ENCODE assay signal across 22 mouse cellular contexts in genomic region chr13:118642585-118642984, GRCm38 (mm10). TPM values are rescaled to one million over a fixed set of nuclear protein-coding genes. Genes with fewer than 3 reads are reported as not detected.
"Had no signal": no experiment of that assay in that cellular context is flagged by ENCODE, and none has a peak within 500 bp of the region (broad histone marks: within the 10 kb centered on the region; RNA-seq: fewer than 3 reads in every experiment).

No protein-coding gene starts in this region.

- H3K27me3 ChIP-seq: forebrain, embryonic 15.5 days; hindbrain, embryonic 13.5 days; hindbrain, embryonic 15.5 days; limb, embryonic 13.5 days; limb, embryonic 15.5 days; liver, embryonic 12.5 days had no signal

- H3K36me3 ChIP-seq: forebrain, embryonic 15.5 days; hindbrain, embryonic 13.5 days; hindbrain, embryonic 15.5 days; limb, embryonic 13.5 days; limb, embryonic 15.5 days; liver, embryonic 12.5 days had no signal

- H3K9me3 ChIP-seq: forebrain, embryonic 15.5 days; hindbrain, embryonic 13.5 days; hindbrain, embryonic 15.5 days; limb, embryonic 13.5 days; limb, embryonic 15.5 days; liver, embryonic 12.5 days had no signal

- ATAC-seq: forebrain, embryonic 15.5 days; forebrain, postnatal 0 days; hindbrain, postnatal 0 days; intestine, embryonic 16.5 days; liver, embryonic 12.5 days had no signal

- H3K4me1 ChIP-seq: forebrain, embryonic 15.5 days; hindbrain, embryonic 13.5 days; hindbrain, embryonic 15.5 days; limb, embryonic 13.5 days; limb, embryonic 15.5 days; liver, embryonic 12.5 days had no signal

- H3K27ac ChIP-seq: forebrain, embryonic 15.5 days; hindbrain, embryonic 13.5 days; hindbrain, embryonic 15.5 days; hindbrain, postnatal 0 days; limb, embryonic 13.5 days; limb, embryonic 15.5 days; liver, embryonic 12.5 days; liver, embryonic 14.5 days had no signal

- H3K4me2 ChIP-seq: forebrain, embryonic 15.5 days; hindbrain, embryonic 13.5 days; hindbrain, embryonic 15.5 days; limb, embryonic 13.5 days; limb, embryonic 15.5 days; liver, embryonic 12.5 days had no signal

- H3K4me3 ChIP-seq: forebrain, embryonic 15.5 days; hindbrain, embryonic 13.5 days; hindbrain, embryonic 15.5 days; limb, embryonic 13.5 days; limb, embryonic 15.5 days; liver, embryonic 12.5 days had no signal

- DNase-seq: forebrain, postnatal 0 days; gastrocnemius, postnatal 14 days; gastrocnemius, postnatal 36 days; kidney, adult 11 months; kidney, adult 2 months; kidney, postnatal 14 days; kidney, postnatal 36 days; layer of hippocampus, adult 9-11 months; layer of hippocampus, postnatal 36 days; left cerebral cortex, postnatal 4 days; lung, adult 18-20 months had no signal

- H3K9ac ChIP-seq: forebrain, embryonic 15.5 days; forebrain, postnatal 0 days; hindbrain, embryonic 13.5 days; hindbrain, embryonic 15.5 days; limb, embryonic 13.5 days; limb, embryonic 15.5 days; liver, embryonic 12.5 days; liver, embryonic 14.5 days had no signal

RNA-seq across cellular contexts. Expression of gene Fgf10, which starts 27.0 kb away (rescaled TPM):
- total RNA-seq: hematopoietic stem cell, adult 5-6 weeks; liver, adult 2 months had no signal
- polyA plus RNA-seq: liver, adult 2 months had no signal
